Mouse (Mus musculus) hindbrain, postnatal 0 days (tissue): ENCODE data around the gene Eif3l. TPM values are rescaled to one million over a fixed set of nuclear protein-coding genes. Genes with fewer than 3 reads are reported as not detected.
"Not testable (repeated sequence)": the region's sequence is repeated elsewhere in the genome, so short reads cannot be mapped to it uniquely, and the experiment has no call there.

Experiments
- ATAC-seq: fragments of 200-750 bp; cut with Nextera tagmentation; 2 replicates; pipeline ENCODE4 v1.8.0; 2017; ENCODE audit warnings: mild to moderate bottlenecking, moderate TSS enrichment, moderate library complexity
- DNase-seq: peaks from one replicate; pipeline ENCODE4 v3.0.0-alpha.2; 2015; ENCODE audit warnings: low spot score
- H3K27ac ChIP-seq: fragments of 300-500 bp; sonication (generic); 2 replicates; pipeline ENCODE4 v1.5.1; 2014; ENCODE audit warnings: mild to moderate bottlenecking
- H3K27me3 ChIP-seq: fragments of 300-500 bp; sonication (generic); 2 replicates; pipeline ENCODE4 v1.6.1; 2014; ENCODE audit warnings: low read length, mixed read lengths; ENCODE audit not compliant: insufficient read depth
- H3K36me3 ChIP-seq: fragments of 300-500 bp; sonication (generic); 2 replicates; pipeline ENCODE4 v1.6.1; 2014; ENCODE audit warnings: low read length, mixed read lengths; ENCODE audit not compliant: insufficient read depth
- H3K4me1 ChIP-seq: fragments of 300-500 bp; sonication (generic); 2 replicates; pipeline ENCODE4 v1.6.1; 2014; ENCODE audit warnings: antibody characterized with exemption, low read length, mixed read lengths; ENCODE audit not compliant: insufficient read depth
- H3K4me2 ChIP-seq: fragments of 300-500 bp; sonication (generic); 2 replicates; pipeline ENCODE4 v1.6.1; 2014; ENCODE audit warnings: low read depth, mild to moderate bottlenecking, low read length, moderate library complexity, mixed read lengths
- H3K4me3 ChIP-seq: fragments of 300-500 bp; sonication (generic); 2 replicates; pipeline ENCODE4 v1.5.1; 2014; ENCODE audit warnings: low read length
- H3K9ac ChIP-seq: fragments of 300-500 bp; sonication (generic); replicated peaks from 2 replicates; pipeline ENCODE4 v1.6.1; 2014; ENCODE audit warnings: mild to moderate bottlenecking, low read length, moderate library complexity, mixed read lengths
- H3K9me3 ChIP-seq: fragments of 300-500 bp; sonication (generic); 2 replicates; pipeline ENCODE4 v1.6.1; 2016; ENCODE audit warnings: low read length, mixed read lengths
- CTCF ChIP-seq: IDR thresholded peaks from 2 replicates; pipeline ENCODE4 v1.5.1; 2016; ENCODE audit warnings: antibody characterized with exemption, control low read depth, low read depth
- WGBS: fragments of 180-500 bp; shearing (Covaris S2); extraction: QIAGEN DNeasy Blood & Tissue Kit; methylation state at CpG from one replicate; pipeline ENCODE4 v1.1.7; 2014; 5-methylcytosine and 5-hydroxymethylcytosine counted together
- polyA plus RNA-seq: library from polyadenylated mRNA; unstranded; fragments of >200 nt; fragmentation: Nextera tagmentation; extraction: Ambion mirVana; gene quantifications from 2 replicates; pipeline ENCODE4 v1.2.1, GENCODE M21; 2015
- total RNA-seq: library from RNA; depleted of rRNA; stranded (reverse); fragments of >200 nt; gene quantifications from 2 replicates; pipeline ENCODE4 v1.2.3, GENCODE M21; 2014

Eif3l gene
- total and polyA plus RNA-seq, 2 experiments from 2014 or later = 164 to 221 TPM

DNA sequence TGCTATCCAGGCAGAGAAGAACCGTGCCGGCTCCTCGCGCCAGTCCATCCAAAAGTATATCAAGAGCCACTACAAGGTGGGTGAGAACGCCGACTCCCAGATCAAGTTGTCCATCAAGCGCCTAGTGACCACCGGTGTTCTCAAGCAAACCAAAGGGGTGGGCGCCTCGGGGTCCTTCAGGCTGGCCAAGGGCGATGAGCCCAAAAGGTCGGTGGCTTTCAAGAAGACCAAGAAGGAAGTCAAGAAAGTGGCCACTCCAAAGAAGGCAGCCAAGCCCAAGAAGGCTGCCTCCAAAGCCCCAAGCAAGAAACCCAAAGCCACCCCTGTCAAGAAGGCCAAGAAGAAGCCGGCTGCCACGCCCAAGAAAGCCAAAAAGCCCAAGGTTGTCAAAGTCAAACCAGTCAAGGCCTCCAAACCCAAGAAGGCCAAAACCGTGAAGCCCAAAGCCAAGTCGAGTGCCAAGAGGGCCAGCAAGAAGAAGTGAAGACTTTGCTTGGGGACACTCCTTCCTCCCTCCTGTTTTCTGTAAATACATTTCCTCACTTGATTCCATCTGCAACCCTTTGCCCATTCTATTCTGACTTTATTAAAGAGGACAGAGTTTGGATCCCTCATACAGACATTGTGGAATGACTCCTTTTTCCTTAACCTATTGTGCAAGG lies 46.0 kb upstream of the Eif3l start:
- Histone ChIP-seq H3K4me3 (peak overlapping the region; percentile 68), H3K4me1 (peaks cover 25% of the 10 kb centered on the region), H3K4me2 (peak overlapping the region; percentile 97), H3K9me3 (no peaks in the 10 kb centered on the region), H3K27ac (peak overlapping the region; percentile 97), H3K27me3 (no peaks in the 10 kb centered on the region), H3K9ac (peak overlapping the region; percentile 99), H3K36me3 (no peaks in the 10 kb centered on the region)
- ATAC-seq (no peak), DNase-seq (no peak)
- no peak for TF ChIP-seq CTCF
- 19% methylated on average over 16 of the region's 16 CpGs for WGBS

- Histone ChIP-seq H3K27ac (peak overlapping the region; percentile 97; the same call in 1 of the 2 replicates), H3K9ac (peak overlapping the region; percentile 99), H3K9me3 (no peaks in the 10 kb centered on the region), H3K4me1 (peaks cover 25% of the 10 kb centered on the region), H3K36me3 (no peaks in the 10 kb centered on the region), H3K4me3 (peak overlapping the region; percentile 68), H3K4me2 (peak overlapping the region; percentile 97), H3K27me3 (no peaks in the 10 kb centered on the region)
- no peak for ATAC-seq
- 4% methylated on average over 11 of the region's 11 CpGs for WGBS
- peak; percentile 60 for DNase-seq
- TF ChIP-seq CTCF = no peak
Observed at GRCm38 (mm10) chr15:79029519-79030241, 45.3 kb upstream of the Eif3l start.

GRCm38 (mm10) chr15:79030551-79031435 lies 44.2 kb upstream of the Eif3l start:
- H3K9ac ChIP-seq = peak overlapping the region; percentile 99
- H3K4me3 ChIP-seq = peak overlapping the region; percentile 68
- peak overlapping the region; percentile 34 for H3K27ac ChIP-seq
- no peaks in the 10 kb centered on the region for H3K36me3 ChIP-seq
- peak; percentile 82 for ATAC-seq
- H3K9me3 ChIP-seq = no peaks in the 10 kb centered on the region
- H3K4me1 ChIP-seq = peaks cover 20% of the 10 kb centered on the region
- no peaks in the 10 kb centered on the region for H3K27me3 ChIP-seq
- 1% methylated on average over 51 of the region's 52 CpGs for WGBS
- peak overlapping the region; percentile 97 for H3K4me2 ChIP-seq
- no peak for TF ChIP-seq CTCF
- peak; percentile 95 for DNase-seq

GRCm38 (mm10) chr15:79031908-79032307 lies 43.1 kb upstream of the Eif3l start:
- not testable (repeated sequence) for DNase-seq, H3K27ac ChIP-seq, H3K9me3 ChIP-seq, H3K36me3 ChIP-seq, ATAC-seq, H3K9ac ChIP-seq, H3K27me3 ChIP-seq, H3K4me3 ChIP-seq
- 84% methylated on average over 5 of the region's 5 CpGs for whole genome bisulfite sequencing
- Histone ChIP-seq H3K4me1 (peaks cover 17% of the 10 kb centered on the region), H3K4me2 (peak overlapping the region; percentile 97; the same call in 1 of the 2 replicates)

- DNase-seq (peak; percentile 81), ATAC-seq (0 out of 2 replicates have a peak, but pooled peaks have one; percentile 24)
- H3K27ac ChIP-seq = no peak overlapping the region
- H3K9me3 ChIP-seq = no peaks in the 10 kb centered on the region
- peak; percentile 90 for TF ChIP-seq CTCF
- H3K36me3 ChIP-seq = no peaks in the 10 kb centered on the region
- WGBS = 11% methylated on average over 14 of the region's 14 CpGs
- no peaks in the 10 kb centered on the region for H3K4me1 ChIP-seq
- H3K4me2 ChIP-seq = 0 out of 2 replicates have a peak overlapping the region, but pooled peaks have one; percentile 2
- H3K9ac ChIP-seq = no peak overlapping the region
- H3K27me3 ChIP-seq = peaks cover 13% of the 10 kb centered on the region; the same call in 1 of the 2 replicates
- no peak overlapping the region for H3K4me3 ChIP-seq
Observed at GRCm38 (mm10) chr15:79037913-79038328, 37.1 kb upstream of the Eif3l start.

GRCm38 (mm10) chr15:79038331-79038730 lies 36.6 kb upstream of the Eif3l start:
- no peaks in the 10 kb centered on the region for H3K4me1 ChIP-seq
- DNase-seq (no peak), ATAC-seq (no peak)
- TF ChIP-seq CTCF = no peak
- H3K9ac ChIP-seq = no peak overlapping the region
- no peak overlapping the region for H3K4me3 ChIP-seq
- no peaks in the 10 kb centered on the region for H3K9me3 ChIP-seq
- H3K27me3 ChIP-seq = peaks cover 13% of the 10 kb centered on the region; the same call in 1 of the 2 replicates
- no peak overlapping the region for H3K4me2 ChIP-seq
- WGBS = 62% methylated on average over 10 of the region's 10 CpGs
- no peaks in the 10 kb centered on the region for H3K36me3 ChIP-seq
- no peak overlapping the region for H3K27ac ChIP-seq
